Mouse (Mus musculus) thymus, adult 2 months (tissue): Measurements from ENCODE around the gene Hsph1.

Source experiments
- CTCF ChIP-seq: fragments of 200-500 bp; IDR thresholded peaks from 2 replicates; pipeline ENCODE4 v1.5.1; 2012; ENCODE audit warnings: mild to moderate bottlenecking, control low read depth, low read length, moderate library complexity, borderline replicate concordance; ENCODE audit not compliant: control insufficient read depth, poor library complexity, insufficient read depth; ENCODE audit errors: extremely low read depth
- POLR2A ChIP-seq: fragments of 200-500 bp; IDR thresholded peaks from 2 replicates; pipeline ENCODE4 v1.6.1; 2012; ENCODE audit warnings: mild to moderate bottlenecking, low read length, control low read depth, moderate library complexity; ENCODE audit not compliant: control insufficient read depth, poor library complexity, insufficient read depth; ENCODE audit errors: extremely low read depth

DNA sequence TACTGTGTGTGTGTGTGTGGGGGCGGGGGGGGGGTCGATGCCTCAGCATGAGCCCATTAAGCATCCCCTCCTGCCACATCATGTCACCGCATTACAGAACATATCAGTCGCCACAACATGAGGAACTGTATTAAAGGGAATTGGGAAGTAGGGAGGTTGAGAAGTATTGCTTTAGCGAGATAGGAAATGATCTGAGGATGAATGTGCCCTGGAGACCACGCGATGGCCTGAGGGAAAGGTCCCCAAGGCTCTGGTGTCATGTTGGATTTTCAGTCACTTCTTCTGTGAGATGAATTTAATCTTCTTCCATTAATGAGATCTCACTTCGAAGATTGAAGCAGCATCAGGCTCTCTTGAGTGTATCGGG, 23.2 kb upstream of the Hsph1 start:
- TF ChIP-seq CTCF (no peak), POLR2A (no peak)
